Mouse (Mus musculus) testis, postnatal 14 days (tissue): Measurements from ENCODE around the gene Anxa8.

ENCODE experiments used
- DNase-seq: peaks from one replicate; pipeline ENCODE4 v3.0.0; 2021; ENCODE audit warnings: low spot score

The Anxa8 gene

GRCm38 (mm10) chr14:34085731-34086130, at the start of gene Anxa8:
TSS of gene Anxa8 (plus strand) at chr14:34085981.
- DNase-seq, result no peak

- DNase-seq, result no peak
Observed at GRCm38 (mm10) chr14:34041241-34041640, 44.5 kb upstream of the Anxa8 start.

- no peak for DNase-seq
Observed at GRCm38 (mm10) chr14:34043341-34043740, 42.4 kb upstream of the Anxa8 start.

GRCm38 (mm10) chr14:34050101-34050779, 35.5 kb upstream of the Anxa8 start:
- DNase-seq, result no peak

- DNase-seq, result no peak
Observed at GRCm38 (mm10) chr14:34052516-34052915, 33.3 kb upstream of the Anxa8 start, which contains the start of gene Antxrl. TSS of gene Antxrl (plus strand) at chr14:34052707.

GRCm38 (mm10) chr14:34071665-34072064, 14.1 kb upstream of the Anxa8 start:
- DNase-seq, result no peak

- no peak for DNase-seq
Observed at GRCm38 (mm10) chr14:34075346-34075745, 10.4 kb upstream of the Anxa8 start.

- DNase-seq, result no peak
Observed at GRCm38 (mm10) chr14:34077222-34077621, 8.6 kb upstream of the Anxa8 start.

- DNase-seq, result no peak
Observed at GRCm38 (mm10) chr14:34078293-34078692, 7.5 kb upstream of the Anxa8 start.

GRCm38 (mm10) chr14:34080321-34080997, 5.3 kb upstream of the Anxa8 start:
- DNase-seq, result peak; percentile 43

- DNase-seq, result no peak
Observed at GRCm38 (mm10) chr14:34086806-34087205, 1.0 kb downstream of the Anxa8 start.

GRCm38 (mm10) chr14:34087856-34088398, 2.1 kb downstream of the Anxa8 start:
- no peak for DNase-seq

- DNase-seq, result no peak
Observed at GRCm38 (mm10) chr14:34089796-34090195, 4.0 kb downstream of the Anxa8 start.

- DNase-seq, result no peak
Observed at GRCm38 (mm10) chr14:34091475-34091874, 5.7 kb downstream of the Anxa8 start.

- no peak for DNase-seq
Observed at GRCm38 (mm10) chr14:34092856-34093255, 7.1 kb downstream of the Anxa8 start.

GRCm38 (mm10) chr14:34096161-34096560, 10.4 kb downstream of the Anxa8 start:
- DNase-seq, result no peak

GRCm38 (mm10) chr14:34102601-34103000, 16.8 kb downstream of the Anxa8 start, which contains the start of gene A630023A22Rik:
TSS of gene A630023A22Rik (minus strand) at chr14:34102754.
- no peak for DNase-seq

- DNase-seq, result no peak
Observed at GRCm38 (mm10) chr14:34103855-34104254, 18.1 kb downstream of the Anxa8 start.

- no peak for DNase-seq
Observed at GRCm38 (mm10) chr14:34104892-34105291, 19.1 kb downstream of the Anxa8 start.

GRCm38 (mm10) chr14:34106389-34107062, 20.7 kb downstream of the Anxa8 start:
- DNase-seq, result peak; percentile 51

- DNase-seq, result no peak
Observed at GRCm38 (mm10) chr14:34107594-34107993, 21.8 kb downstream of the Anxa8 start.

- no peak for DNase-seq
Observed at GRCm38 (mm10) chr14:34114311-34114710, 28.5 kb downstream of the Anxa8 start.
